Mouse (Mus musculus) liver, embryonic 16.5 days (tissue): ENCODE measurements around the gene Sec22b. TPM values are rescaled to one million over a fixed set of nuclear protein-coding genes. Genes with fewer than 3 reads are reported as not detected.

ENCODE experiments used
- ATAC-seq: fragments of 200-750 bp; cut with Nextera tagmentation; 2 replicates; pipeline ENCODE4 v1.8.0; 2017; ENCODE audit warnings: low read depth, mild to moderate bottlenecking, moderate number of reproducible peaks, moderate library complexity
- H3K27ac ChIP-seq: fragments of 300-500 bp; sonication (generic); 2 replicates; pipeline ENCODE4 v1.5.1; 2014; ENCODE audit warnings: mild to moderate bottlenecking, low read length
- H3K27me3 ChIP-seq: fragments of 300-500 bp; sonication (generic); 2 replicates; pipeline ENCODE4 v1.6.1; 2014; ENCODE audit warnings: low read depth, low read length, mixed read lengths; ENCODE audit not compliant: control insufficient read depth, insufficient read depth
- H3K36me3 ChIP-seq: fragments of 300-500 bp; sonication (generic); 2 replicates; pipeline ENCODE4 v1.6.1; 2014; ENCODE audit warnings: mild to moderate bottlenecking; ENCODE audit not compliant: control insufficient read depth, insufficient read depth
- H3K4me1 ChIP-seq: fragments of 300-500 bp; sonication (generic); 2 replicates; pipeline ENCODE4 v1.6.1; 2014; ENCODE audit warnings: low read depth, low read length, mixed read lengths; ENCODE audit not compliant: control insufficient read depth
- H3K4me2 ChIP-seq: fragments of 300-500 bp; sonication (generic); 2 replicates; pipeline ENCODE4 v1.6.1; 2014; ENCODE audit warnings: low read depth, low read length, mixed read lengths
- H3K4me3 ChIP-seq: fragments of 300-500 bp; sonication (generic); 2 replicates; pipeline ENCODE4 v1.5.1; 2014; ENCODE audit warnings: low read depth, mild to moderate bottlenecking, low read length
- H3K9ac ChIP-seq: fragments of 300-500 bp; sonication (generic); 2 replicates; pipeline ENCODE4 v1.6.1; 2014; ENCODE audit warnings: low read depth, low read length
- H3K9me3 ChIP-seq: fragments of 300-500 bp; sonication (generic); replicated peaks from 2 replicates; pipeline ENCODE4 v1.6.1; 2016; ENCODE audit warnings: low read length; ENCODE audit not compliant: control insufficient read depth
- WGBS: fragments of 180-500 bp; shearing (Covaris S2); extraction: QIAGEN DNeasy Blood & Tissue Kit; methylation state at CpG from one replicate; pipeline ENCODE4 v1.1.7; 2014; ENCODE audit not compliant: insufficient replicate concordance; 5-methylcytosine and 5-hydroxymethylcytosine counted together
- polyA plus RNA-seq: library from polyadenylated mRNA; unstranded; fragments of >200 nt; fragmentation: Nextera tagmentation; extraction: Ambion mirVana; gene quantifications from 2 replicates; pipeline ENCODE4 v1.2.1, GENCODE M21; 2015

The Sec22b gene
- 54.8 and 56.0 TPM in 2 replicates for polyA plus RNA-seq

DNA sequence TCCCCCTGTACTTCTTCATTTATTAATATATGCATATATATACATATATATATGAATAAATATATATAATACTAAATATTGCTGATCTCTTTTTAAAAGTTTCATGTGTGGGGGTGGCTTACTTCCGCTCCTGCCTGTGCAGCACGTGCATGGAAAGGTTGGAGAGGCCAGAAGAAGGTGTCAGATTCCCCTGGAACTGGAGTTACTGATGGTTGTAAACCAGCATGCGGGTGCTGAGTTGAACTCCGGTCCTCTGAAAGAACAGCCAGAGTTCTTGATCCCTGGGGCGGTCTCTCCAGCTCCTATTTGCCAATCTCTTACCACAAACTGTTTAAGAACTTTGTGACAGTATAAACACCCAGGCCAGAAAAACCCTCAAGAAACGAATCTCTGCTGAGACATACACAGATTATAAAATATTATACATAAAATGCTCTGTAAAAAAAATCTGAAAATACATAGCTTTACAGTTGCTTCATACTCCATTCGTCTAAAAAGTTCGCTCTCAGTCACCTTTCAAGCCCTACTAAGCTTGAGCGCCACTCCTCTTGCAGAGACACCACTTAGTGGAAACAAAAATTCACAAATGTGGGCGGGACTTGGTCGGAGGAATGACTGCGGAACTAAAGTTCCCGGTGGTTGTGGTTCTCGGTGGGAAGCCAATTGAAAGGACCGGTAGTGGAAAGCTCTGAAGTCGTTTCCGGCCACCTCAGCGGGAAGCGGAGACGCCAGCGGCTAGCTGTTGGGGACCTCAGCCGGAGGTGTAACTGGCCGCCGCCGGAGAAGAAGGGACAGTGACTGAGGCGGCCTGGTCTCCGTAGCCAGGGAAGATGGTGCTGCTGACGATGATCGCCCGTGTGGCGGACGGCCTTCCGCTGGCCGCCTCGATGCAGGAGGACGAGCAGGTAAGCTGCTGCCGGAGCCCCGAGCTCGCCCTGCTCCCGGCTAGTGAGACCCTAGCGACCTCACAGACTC is at the start of gene Sec22b:
Sec22b (plus strand) TSS at position 675 of the 975 bp plus-strand sequence.
- 4% methylated on average over 41 of the region's 41 CpGs for WGBS
- H3K27ac ChIP-seq, result peak within 1 kb of the TSS; percentile 29; the same call in 1 of the 2 replicates
- ATAC-seq, result peak; percentile 78

DNA sequence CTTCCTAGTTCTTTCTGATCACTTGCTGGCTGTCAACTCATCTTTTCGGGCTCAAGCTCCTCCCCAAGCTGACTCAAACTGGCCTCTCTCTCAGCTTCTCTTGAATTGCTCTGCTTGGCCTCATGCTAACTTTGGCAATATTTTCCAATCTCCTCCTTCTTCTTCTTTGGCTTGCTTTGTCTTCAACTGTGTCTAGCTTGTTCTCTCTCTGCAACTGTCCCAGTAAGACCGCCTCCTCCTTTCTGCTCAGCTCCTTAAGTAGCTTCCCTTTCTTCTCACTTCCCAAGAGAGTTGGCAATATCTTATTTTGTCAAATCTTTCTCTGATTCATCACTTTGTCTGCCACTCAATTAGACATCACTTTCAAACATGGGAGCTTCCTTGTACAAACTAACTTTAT is 49.2 kb upstream of the Sec22b start:
- no peak overlapping the region for H3K4me3 ChIP-seq
- no peaks in the 10 kb centered on the region for H3K36me3 ChIP-seq
- WGBS, result 62% methylated on average over 2 of the region's 2 CpGs
- H3K27me3 ChIP-seq, result no peaks in the 10 kb centered on the region
- no peak for ATAC-seq
- H3K9ac ChIP-seq, result no peak overlapping the region
- H3K9me3 ChIP-seq, result no peaks in the 10 kb centered on the region
- H3K27ac ChIP-seq, result no peak overlapping the region
- no peak overlapping the region for H3K4me2 ChIP-seq
- H3K4me1 ChIP-seq, result no peaks in the 10 kb centered on the region

More for the DNA sequence above, at the start of gene Sec22b:
- no peaks in the 10 kb centered on the region for H3K9me3 ChIP-seq
- peaks cover 10% of the 10 kb centered on the region for H3K4me1 ChIP-seq
- no peaks in the 10 kb centered on the region for H3K36me3 ChIP-seq
- H3K9ac ChIP-seq, result peak within 1 kb of the TSS; percentile 94
- H3K4me2 ChIP-seq, result peak within 1 kb of the TSS; percentile 69
- no peaks in the 10 kb centered on the region for H3K27me3 ChIP-seq
- peak within 1 kb of the TSS; percentile 99 for H3K4me3 ChIP-seq

DNA sequence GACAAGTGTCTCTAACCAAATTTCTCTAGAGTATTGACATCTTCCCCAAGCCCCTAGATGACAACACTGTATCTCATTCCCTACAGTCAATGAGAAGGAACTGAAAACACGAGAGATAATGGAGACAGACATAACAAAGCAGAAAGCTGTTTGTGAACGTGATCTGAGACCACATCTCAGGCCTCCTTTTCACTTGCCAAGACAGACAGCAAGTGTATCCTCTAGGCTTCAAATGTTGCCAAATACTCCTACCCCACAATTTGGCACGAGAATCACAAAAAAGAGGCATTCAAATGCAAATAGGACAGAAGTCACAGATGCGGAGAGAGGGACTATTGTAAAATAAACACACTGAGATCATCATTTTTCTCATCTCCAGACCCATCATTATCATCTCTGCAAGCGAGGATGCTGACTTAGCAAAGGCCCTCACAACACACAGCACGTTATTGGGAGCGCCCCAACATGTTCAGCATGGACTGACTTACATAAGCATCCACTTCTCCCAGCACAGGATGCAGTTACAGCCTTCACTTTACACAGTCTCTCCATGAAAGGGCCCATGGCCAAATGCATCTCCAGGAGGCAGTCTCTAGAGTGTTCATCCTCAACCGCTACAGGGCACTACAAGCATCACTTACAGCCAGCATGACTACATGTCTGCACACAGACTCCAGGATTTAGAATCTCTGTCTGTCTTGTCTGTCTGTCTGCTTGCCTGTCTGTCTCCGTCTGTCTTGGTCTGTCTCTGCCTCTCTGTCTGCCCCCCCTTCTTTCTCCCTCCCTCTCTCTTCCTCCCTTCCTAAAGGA is 46.2 kb upstream of the Sec22b start:
- Histone ChIP-seq H3K9me3 (no peaks in the 10 kb centered on the region), H3K36me3 (no peaks in the 10 kb centered on the region), H3K4me2 (no peak overlapping the region), H3K4me3 (no peak overlapping the region), H3K27ac (no peak overlapping the region), H3K9ac (no peak overlapping the region), H3K27me3 (no peaks in the 10 kb centered on the region), H3K4me1 (no peaks in the 10 kb centered on the region)
- no peak for ATAC-seq
- WGBS, result 55% methylated on average over 9 of the region's 9 CpGs

DNA sequence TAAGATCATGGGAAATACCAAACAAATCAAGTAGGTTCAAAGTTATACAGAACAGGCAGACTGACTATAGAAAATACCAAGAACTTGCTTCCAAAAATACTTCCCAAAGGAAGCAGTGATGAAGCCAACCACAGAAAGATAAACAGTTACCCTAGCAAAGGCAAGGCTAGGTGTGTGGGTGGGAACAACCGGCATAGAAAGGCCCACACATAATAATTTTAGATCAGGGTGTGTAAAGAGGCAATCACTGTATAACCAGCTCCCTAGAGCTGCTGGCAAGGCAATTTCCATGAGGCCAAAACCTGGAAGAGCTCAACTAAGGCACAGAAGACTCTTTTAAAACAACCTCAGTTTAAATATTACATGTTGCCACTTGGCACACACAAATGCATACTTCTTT is 41.6 kb upstream of the Sec22b start:
- no peak for ATAC-seq
- Histone ChIP-seq H3K4me2 (no peak overlapping the region), H3K4me3 (no peak overlapping the region), H3K9me3 (no peaks in the 10 kb centered on the region), H3K27ac (no peak overlapping the region), H3K36me3 (no peaks in the 10 kb centered on the region), H3K9ac (no peak overlapping the region), H3K4me1 (no peaks in the 10 kb centered on the region), H3K27me3 (no peaks in the 10 kb centered on the region)
- WGBS, result 33% methylated on average over 1 of the region's 1 CpGs

DNA sequence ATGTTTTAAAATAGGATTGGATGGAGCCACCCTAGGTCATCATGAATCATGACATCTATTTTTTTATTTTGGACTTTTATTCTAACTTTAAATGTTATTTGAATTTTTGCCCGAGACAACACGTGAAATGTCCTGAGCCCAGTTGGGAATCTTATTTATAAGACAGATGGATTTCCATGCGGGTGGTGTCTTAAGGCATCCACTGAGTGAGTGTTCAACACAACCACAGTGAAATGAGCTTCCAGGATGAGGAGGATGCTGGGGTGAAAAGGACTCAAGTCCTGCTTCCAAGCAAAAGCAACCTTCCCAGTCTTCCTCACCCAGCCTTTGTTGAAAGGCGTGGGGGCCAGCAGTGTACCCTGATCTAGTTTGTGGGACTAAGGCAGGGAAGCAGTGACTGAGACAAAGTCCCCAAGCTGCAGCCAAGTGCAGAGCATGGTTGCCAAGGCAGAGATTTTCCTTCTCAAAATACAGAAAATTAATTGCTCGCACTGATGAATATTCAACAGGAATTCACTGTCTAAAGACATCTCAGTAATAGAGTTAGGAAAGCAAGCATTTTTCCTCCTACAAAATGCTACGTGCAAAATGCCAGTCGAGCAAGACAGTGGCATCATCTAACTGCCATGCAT is 40.1 kb upstream of the Sec22b start:
- Histone ChIP-seq H3K4me1 (no peaks in the 10 kb centered on the region), H3K9ac (no peak overlapping the region), H3K27me3 (no peaks in the 10 kb centered on the region), H3K27ac (no peak overlapping the region), H3K4me3 (no peak overlapping the region), H3K4me2 (no peak overlapping the region), H3K36me3 (no peaks in the 10 kb centered on the region), H3K9me3 (no peaks in the 10 kb centered on the region)
- ATAC-seq, result no peak
- WGBS, result 60% methylated on average over 7 of the region's 7 CpGs

DNA sequence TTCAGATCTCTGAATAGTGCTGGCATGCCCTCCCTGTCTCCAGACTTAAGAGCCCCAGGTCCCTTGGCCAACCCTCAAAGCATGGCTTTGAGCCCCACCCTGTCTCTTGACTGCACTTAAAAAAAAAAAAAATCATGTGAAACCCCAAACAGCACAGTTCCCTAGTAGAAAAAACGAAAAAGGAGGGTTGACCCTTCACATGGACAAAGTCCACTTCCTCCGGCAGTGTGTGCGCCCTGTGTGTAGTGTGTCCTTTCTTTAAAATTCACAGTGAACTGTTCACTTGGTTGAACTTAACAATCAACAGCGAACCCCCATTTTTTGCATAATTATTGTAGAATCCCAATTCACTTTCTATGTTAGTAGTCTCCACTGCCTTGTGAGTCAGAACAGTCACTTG is 34.3 kb upstream of the Sec22b start:
- Histone ChIP-seq H3K27me3 (peaks cover 16% of the 10 kb centered on the region), H3K4me1 (no peaks in the 10 kb centered on the region), H3K9ac (no peak overlapping the region), H3K4me2 (peak overlapping the region; percentile 54), H3K36me3 (no peaks in the 10 kb centered on the region), H3K9me3 (no peaks in the 10 kb centered on the region), H3K27ac (0 out of 2 replicates have a peak overlapping the region, but pooled peaks have one; percentile 9), H3K4me3 (peak overlapping the region; percentile 62)
- 44% methylated on average over 4 of the region's 4 CpGs for WGBS
- peak; percentile 46 for ATAC-seq

DNA sequence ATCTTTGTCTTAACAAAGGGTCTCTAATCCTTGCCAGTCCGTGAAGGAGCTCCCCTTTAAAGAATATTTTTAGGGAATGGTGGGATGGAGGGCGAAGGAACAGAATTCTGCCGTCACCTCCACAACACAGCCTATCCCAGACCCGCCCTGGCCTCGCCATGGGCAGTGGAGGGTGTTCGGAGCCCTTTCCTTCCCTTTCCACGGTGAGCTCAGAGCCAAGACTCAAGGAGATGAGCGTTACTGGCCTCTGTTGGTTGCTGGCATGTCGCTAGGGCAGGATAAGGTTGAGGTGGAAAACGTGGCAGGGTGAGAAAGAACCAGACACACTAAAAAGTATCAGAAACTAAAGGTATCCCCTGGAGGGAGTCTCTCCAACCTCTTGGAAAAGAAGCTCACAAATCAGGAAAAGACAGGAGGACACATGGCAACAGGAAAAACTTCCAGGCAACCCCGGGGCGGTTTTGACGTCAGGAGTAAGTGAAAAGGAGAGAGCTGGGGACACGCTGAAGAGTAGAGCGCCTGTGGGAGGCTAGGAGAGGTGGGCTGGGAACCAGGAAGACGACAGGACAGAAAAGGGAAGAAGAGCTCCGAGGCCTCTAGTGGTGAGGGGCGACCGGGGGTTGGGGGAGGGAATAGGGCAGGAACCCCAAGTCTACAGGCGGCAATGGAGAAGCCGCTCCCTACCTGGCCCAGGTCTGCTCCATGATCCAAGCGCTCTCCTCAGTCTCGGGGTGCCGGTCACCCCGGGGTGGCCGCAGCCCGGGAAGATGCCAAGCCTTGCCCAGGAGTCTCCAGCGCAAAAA is 33.6 kb upstream of the Sec22b start:
- no peaks in the 10 kb centered on the region for H3K36me3 ChIP-seq
- H3K9ac ChIP-seq, result peak overlapping the region; percentile 39
- no peaks in the 10 kb centered on the region for H3K9me3 ChIP-seq
- H3K27me3 ChIP-seq, result peaks cover 16% of the 10 kb centered on the region
- H3K4me2 ChIP-seq, result peak overlapping the region; percentile 54
- no peaks in the 10 kb centered on the region for H3K4me1 ChIP-seq
- H3K27ac ChIP-seq, result no peak overlapping the region
- peak overlapping the region; percentile 62 for H3K4me3 ChIP-seq
- peak; percentile 27; the same call in 1 of the 2 replicates for ATAC-seq
- WGBS, result 2% methylated on average over 27 of the region's 28 CpGs

DNA sequence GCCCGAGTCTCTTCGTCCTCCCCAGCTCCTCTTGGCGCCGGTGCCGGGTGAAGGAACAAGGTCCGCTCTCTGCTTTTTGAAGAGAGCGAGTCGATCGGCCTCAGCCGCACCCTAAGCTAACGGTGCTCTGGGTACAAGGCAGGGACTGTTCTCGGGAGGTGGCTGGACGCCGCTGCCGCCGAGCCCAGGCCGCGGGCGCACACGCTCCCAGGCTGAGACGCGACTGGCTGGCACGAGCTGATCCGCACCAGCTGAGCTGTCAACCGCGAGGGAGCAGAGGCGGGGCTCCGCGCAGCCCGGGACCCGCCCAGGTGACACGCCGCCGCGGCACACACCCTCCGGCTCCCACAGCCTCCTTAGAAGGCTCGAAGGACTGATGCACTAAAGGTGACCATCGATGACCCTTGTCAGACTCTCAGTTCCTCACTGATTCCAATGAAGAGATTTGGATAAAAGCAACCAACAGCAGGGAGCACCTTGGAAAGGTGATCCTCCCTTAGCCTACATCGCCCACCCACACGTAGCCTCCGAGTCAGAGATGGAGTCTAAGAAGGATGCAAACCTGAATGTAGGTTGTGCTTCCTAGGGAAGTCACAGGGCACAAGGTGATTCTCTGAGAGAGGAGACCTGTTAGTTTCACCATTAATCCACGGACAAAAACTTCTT is 32.8 kb upstream of the Sec22b start:
- Histone ChIP-seq H3K4me3 (peak overlapping the region; percentile 62), H3K9ac (peak overlapping the region; percentile 39), H3K9me3 (no peaks in the 10 kb centered on the region), H3K27me3 (peaks cover 16% of the 10 kb centered on the region), H3K27ac (no peak overlapping the region), H3K4me2 (peak overlapping the region; percentile 54), H3K36me3 (no peaks in the 10 kb centered on the region), H3K4me1 (no peaks in the 10 kb centered on the region)
- peak; percentile 82 for ATAC-seq
- 3% methylated on average over 42 of the region's 42 CpGs for whole genome bisulfite sequencing
